Mouse (Mus musculus) left cerebral cortex, postnatal 4 days (tissue): ENCODE measurements around the gene Cd2. TPM values are rescaled to one million over a fixed set of nuclear protein-coding genes. Genes with fewer than 3 reads are reported as not detected.

Experiments used
- DNase-seq: peaks from one replicate; pipeline ENCODE4 v3.0.0-alpha.2; 2022
- intact Hi-C: fragments of 180-260 bp; cut with DNase I; formaldehyde crosslinking; loops from one replicate; pipeline ENCODE4 v1.15.1; 2025
- total RNA-seq, 2 experiments: library from RNA; stranded (reverse); gene quantifications; 2 replicates each; pipeline ENCODE4 v1.2.3; 2021

The Cd2 gene
- total RNA-seq, 2 experiments from 2014 or later = 0.44 TPM; not detected in 1

- no peak for DNase-seq
- intact Hi-C loops = no loop called here
Observed at GRCm38 (mm10) chr3:101235321-101235720, 52.4 kb downstream of the Cd2 start.

DNA sequence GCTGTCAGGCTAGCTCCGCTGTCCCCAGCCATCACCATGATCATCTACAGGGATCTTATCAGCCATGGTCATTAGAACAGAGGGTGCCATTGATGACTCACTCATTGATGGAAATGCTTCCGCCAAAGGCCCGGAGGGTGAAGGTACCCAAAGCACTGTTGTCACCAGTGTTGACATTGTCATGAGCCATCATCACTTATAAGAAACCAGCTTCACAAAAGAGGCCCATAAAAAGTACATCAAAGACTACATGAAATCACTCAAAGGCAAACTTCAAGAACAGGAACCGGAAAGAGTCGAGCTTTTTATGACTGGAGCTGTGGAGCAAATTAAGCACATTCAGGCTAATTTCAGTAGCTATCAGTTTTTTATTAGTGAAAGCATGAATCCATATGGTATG is 54.3 kb downstream of the Cd2 start:
- intact Hi-C loops = no loop called here
- DNase-seq = no peak

GRCm38 (mm10) chr3:101232570-101232969 is 55.2 kb downstream of the Cd2 start:
- intact Hi-C loops = no loop called here
- no peak for DNase-seq

- intact Hi-C loops = no loop called here
- no peak for DNase-seq
Observed at GRCm38 (mm10) chr3:101230201-101230600, 57.5 kb downstream of the Cd2 start.

DNA sequence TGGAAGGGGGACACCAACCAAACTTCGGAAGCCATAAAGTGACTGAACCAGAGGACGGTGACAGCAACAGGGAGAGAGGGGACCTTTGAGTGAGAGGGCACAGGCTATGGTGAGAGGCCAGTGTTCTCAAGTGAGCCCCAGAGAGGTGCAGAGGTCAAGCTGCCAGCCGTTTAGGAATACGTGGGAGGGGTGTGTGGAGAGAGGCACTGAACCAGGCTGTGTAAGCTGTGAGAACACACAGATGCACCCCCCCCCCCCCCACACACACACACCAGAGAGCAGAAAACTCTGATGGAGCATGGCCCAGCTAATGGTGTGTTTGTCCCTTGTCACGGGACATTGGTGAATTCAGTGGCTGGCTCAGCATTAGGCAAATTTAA is 58.2 kb downstream of the Cd2 start:
- intact Hi-C loops = no loop called here
- DNase-seq = no peak

DNA sequence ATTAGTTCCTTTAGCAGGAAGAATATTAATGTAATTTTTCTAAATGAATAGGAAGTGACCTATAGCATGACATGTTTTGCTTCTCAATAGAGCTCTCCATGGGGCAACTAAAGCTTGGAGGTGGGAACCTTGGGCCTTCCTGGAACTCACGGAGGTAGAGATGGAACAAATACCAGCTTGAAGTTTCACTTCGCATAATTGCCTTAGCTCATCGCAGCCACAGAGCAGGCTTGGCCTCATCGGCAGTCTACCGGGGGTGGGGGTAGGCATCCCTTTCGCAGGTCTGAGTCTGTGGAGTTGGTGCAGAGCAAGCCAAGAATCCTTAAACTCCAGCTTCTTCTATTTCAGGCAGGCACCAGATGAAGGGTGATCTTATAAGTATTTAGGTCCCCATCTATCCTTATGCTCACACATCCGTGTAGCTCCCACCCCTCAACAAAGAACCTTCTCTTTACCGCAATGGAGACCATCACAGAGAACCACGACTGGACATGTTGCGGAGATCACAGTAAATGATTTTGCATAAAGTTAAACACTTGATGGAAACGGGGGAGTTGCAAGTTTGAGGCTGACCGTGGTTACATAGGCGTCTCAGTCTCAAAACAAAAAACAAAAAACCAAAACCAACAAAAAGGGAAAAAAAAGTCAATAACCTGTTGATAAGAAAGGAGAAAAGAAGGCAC is 58.7 kb downstream of the Cd2 start:
- intact Hi-C loops = no loop called here
- DNase-seq = no peak

DNA sequence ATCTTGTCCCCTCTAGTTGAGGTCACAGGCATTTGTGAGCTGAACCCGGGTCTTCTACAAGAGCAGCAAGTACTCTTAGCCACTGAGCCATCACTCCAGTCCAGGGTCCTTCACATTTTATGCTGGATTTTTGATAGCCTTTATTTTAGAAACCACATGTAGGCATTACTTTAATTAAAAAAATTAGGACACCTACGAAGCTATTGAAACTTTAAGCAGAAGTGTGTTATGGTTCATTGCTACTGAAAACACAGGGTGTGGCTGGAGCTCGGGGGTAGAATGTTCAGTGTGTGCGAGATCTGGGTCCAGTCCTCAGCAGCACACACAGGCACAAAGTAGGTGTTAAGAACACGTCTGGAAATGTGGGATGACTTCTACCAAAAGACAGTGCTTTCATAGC is 59.7 kb downstream of the Cd2 start:
- DNase-seq = no peak
- intact Hi-C loops = no loop called here

Other genes starting within 250 kb of the Cd2 start
- 10 to 100 TPM; 60.5 to 62.5 TPM for gene Ptgfrn, start 177.7 kb downstream of the Cd2 start, total RNA-seq
- 100 to 1,000 TPM in 1 of 2 experiments, 10 to 100 TPM in 1; 96.4 to 101 TPM for gene Igsf3, start 89.1 kb upstream of the Cd2 start, total RNA-seq